Mouse (Mus musculus) adrenal gland, postnatal 10 days (tissue): ENCODE results near the gene Ccdc34. TPM values are rescaled to one million over a fixed set of nuclear protein-coding genes. Genes with fewer than 3 reads are reported as not detected.

Experiments
- DNase-seq: peaks from one replicate; pipeline ENCODE4 v3.0.0; 2021; ENCODE audit warnings: mixed read lengths
- total RNA-seq, 2 experiments: library from RNA; stranded (reverse); gene quantifications; 2 replicates each; pipeline ENCODE4 v1.2.3; 2021

The Ccdc34 gene
- total RNA-seq, 2 experiments from 2014 or later, result 13.8 to 16.7 TPM

DNA sequence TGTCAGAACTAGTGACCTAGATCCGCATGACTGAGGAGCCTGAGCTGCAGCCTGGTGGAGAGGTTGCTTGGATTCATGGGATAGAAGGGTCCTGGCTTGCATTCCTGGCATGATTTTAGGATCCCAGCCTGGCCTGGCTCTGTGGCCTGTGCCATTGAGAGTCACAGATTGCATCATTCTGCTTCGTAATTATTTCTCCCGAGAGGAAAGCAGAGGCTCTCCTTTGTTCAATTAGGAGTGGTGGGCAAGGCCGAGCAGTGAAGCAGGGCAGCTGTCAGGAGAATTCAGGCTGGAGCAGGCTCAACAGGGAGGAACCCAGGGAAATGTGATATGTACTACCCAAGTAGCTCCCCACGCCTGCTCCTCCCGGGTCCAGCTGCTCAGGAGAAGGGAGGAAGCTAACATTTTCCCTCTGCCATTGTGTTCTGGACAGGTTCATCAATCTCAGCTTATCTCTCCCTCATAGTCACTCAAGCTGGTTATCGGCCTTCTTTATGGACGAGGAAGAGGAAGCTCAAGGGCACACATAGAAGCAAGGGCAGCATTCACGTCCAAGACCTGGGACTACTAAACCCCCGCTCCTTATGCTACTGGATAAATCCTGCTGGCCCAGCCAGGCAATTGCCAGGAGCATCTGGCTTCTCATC, 162.2 kb downstream of the Ccdc34 start:
- DNase-seq, result peak; percentile 58

GRCm38 (mm10) chr2:110180316-110180670, 162.7 kb downstream of the Ccdc34 start:
- no peak for DNase-seq

GRCm38 (mm10) chr2:110181666-110182065, 164.0 kb downstream of the Ccdc34 start:
- DNase-seq, result no peak

DNA sequence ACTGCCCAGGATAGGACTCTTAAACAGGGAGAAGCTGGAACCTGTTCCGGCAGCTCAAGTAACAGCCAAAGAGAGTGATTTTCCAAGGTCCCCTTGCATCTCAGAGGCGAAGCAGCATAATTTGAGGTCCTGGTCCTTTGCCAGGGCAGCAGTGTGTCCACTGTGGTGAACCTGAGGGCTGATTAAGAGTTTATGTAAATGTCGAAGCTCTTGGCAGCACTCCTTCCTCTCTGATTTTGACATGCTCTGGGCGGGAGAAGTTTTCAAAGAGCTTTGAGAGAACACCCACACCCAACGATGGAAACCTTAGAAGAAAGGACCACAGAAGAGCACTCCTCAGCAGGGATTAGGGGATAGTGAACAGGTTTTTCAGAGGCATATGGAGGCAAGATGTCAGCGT, 164.6 kb downstream of the Ccdc34 start:
- peak; percentile 28 for DNase-seq

- DNase-seq, result no peak
These were observed 165.3 kb downstream of the Ccdc34 start for GRCm38 (mm10) chr2:110182795-110183486.

- no peak for DNase-seq
These were observed 166.5 kb downstream of the Ccdc34 start for GRCm38 (mm10) chr2:110184071-110184470.

DNA sequence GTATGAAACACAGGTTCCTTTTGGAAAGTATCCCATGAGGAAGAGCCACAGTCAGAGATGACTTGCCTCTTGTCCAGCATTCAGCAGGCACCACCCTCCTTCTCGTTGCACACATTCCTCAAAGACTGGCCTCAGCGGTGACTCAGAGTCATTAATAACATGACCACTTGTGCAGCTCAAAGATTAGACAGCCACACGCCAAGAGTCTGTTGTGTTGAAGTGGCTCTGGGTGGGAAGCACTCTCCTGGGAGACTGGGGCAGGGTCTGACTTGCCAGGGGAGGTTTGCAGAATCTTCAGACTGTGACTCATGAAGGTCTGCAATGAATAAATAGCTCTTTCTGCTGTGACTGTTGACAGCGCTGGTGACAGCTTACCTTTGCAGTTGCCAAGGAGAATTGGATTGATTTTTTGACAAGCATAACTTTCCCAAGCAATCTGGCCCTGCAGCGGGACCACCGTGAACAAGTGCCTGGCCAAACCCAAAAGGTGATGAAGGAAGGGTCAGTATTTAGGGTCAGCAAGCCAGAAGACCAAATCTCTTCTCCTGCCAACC, 168.9 kb downstream of the Ccdc34 start:
- DNase-seq, result peak; percentile 57

DNA sequence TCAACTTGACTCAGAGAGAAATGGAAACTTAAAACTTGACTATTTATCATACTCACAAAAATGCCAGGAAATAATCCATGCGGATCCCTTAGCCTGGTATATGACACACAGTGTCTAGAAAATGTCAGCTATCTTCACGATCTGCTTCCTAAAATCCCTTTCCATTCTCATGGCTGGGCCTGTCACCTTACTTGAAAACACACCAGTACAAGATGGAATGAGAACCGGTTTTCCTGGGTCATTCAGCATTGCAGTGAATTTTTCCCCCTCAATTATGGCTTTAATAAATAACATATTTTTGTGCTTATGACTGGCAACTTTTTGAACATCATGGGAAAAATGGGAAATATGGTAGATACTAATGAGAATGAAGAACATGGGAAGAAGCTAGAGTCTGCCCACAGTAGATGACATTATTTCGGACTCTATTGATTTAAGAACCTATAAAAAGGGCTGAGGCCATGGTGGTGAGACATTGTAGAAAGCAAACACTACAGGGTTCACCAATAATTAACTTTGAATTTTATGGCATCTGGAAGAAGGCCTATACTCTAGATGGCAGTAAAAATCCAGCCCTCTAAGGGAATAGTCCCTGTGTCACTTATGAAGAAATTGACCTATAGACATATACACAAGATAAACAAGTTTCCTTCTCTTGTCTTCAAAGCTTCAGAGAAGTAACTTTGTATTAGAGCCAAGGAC, 171.2 kb downstream of the Ccdc34 start:
- DNase-seq, result no peak

DNA sequence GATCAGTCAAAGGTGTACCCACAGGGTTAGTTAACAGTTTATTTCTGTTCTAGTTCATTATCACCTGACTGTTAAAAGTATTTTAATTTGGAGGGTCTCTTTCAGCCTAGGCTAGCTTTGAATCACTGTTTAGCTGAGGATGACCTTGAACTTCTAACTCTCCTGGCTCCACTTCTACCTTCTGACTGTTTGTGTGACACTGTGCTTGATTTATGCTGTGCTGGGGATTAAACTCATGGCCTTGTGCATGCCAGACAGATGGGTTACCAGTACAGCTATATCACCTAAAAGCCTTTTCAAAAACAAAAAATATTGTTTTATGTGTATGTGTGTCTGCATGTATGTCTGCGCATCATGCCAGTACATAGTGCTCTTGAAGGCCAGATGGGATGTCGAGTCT, 172.8 kb downstream of the Ccdc34 start:
- no peak for DNase-seq

GRCm38 (mm10) chr2:110191186-110191690, 173.6 kb downstream of the Ccdc34 start:
- DNase-seq, result no peak

DNA sequence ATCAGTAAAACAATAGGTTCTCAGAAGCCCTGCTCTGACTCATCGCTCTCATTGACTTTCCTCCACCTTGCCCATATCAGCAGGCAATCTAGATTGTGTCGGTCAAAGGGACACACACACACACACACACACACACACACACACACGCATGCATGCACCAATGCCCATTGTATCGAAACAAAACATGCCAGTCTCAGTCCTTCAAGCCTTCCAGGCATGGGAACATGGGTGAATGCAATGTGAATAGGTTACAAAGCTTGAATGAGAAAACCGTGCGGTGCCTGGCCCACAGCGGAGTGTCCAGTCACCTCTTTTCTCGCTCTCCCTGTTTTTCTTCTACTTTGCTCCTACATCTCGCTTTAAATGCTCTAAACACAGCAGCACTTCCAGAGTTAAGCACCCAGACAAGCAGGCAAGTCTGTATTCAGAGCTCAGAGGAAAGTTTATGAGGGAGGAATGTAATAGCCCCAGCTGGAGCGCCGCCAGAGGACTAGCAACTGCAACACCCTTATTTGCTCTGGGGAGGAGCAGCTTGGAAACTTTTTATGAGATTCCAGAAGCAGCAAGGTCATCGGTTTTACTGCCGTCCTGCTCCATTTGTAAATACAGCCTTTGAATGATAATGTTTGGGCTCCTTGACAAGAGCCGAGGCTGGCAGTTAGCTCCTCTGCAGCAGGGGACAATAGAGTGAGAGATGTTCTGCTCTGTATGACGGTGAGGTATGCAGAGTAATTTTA, 174.5 kb downstream of the Ccdc34 start:
- peak; percentile 87 for DNase-seq

DNA sequence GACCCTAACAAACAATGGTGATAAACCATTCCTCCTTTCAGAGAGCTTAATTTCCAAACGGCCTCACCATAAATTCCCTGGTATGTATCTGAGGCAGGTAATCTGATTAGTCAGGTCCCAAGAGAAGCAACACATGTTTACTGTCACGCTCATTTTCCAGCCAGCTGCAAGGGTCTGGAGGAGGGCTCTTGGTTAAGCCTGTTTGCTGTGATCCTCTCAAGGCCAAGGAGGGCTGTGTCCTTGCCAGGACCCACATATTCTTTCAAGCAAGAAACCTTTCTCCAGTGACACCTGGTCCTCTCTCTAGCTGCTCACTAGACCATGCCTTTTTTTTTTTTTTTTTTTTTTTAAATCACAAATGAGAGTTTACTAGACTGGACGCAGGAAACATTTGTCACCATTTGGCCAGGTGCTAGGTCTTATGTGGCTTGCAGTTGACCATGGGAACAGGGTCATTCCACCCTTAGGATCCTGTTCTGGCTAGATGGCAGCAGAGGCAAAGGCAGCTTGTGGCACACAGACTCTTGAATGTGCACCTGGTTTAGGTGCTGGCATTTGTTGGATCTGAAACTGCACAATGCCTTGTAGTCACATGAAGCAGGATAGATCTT, 175.2 kb downstream of the Ccdc34 start:
- no peak for DNase-seq

- no peak for DNase-seq
These were observed 178.9 kb downstream of the Ccdc34 start for GRCm38 (mm10) chr2:110196551-110196950.

- DNase-seq, result no peak
These were observed 182.0 kb downstream of the Ccdc34 start for GRCm38 (mm10) chr2:110199648-110200047.

DNA sequence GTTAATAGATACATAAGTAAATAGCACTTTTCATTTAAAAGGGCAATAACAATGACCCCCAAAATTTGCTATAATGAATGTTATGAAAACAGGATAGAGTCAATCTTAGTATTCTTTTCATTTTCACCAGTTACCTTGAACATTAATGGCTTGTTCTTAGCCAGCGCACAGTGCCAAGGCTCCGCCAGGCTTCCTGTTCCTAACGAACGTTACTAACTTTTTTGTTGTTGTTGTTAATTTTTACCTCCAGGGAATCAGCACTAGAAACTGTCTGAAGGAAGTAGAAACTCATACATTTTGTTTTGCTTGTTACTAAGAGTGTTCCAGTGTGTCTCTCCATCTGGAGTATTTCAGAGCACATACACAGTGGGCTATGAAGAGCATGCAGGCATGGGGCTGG, 184.2 kb downstream of the Ccdc34 start:
- no peak for DNase-seq

- no peak for DNase-seq
These were observed 185.3 kb downstream of the Ccdc34 start for GRCm38 (mm10) chr2:110202716-110203497.

DNA sequence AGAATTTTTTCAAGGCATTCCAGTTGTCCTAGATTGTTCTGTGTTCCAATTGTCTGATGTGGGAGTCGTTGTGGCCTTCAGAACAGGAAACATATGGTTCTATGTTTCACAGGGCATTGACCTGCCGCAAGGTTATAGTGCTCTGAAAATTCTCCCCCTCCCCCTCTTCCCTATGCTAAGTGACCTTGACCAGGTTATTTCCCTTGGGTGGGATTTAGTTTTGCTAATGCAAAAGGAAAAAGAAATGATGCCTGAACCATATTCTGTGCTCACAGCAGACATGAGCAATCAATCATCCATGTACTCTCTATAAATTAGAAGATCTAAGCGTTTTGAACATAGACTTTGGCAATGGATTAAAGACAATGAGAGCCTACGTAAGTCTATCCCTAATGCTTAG, 186.6 kb downstream of the Ccdc34 start:
- DNase-seq, result no peak

GRCm38 (mm10) chr2:110204705-110205318, 187.2 kb downstream of the Ccdc34 start:
- DNase-seq, result peak; percentile 84

DNA sequence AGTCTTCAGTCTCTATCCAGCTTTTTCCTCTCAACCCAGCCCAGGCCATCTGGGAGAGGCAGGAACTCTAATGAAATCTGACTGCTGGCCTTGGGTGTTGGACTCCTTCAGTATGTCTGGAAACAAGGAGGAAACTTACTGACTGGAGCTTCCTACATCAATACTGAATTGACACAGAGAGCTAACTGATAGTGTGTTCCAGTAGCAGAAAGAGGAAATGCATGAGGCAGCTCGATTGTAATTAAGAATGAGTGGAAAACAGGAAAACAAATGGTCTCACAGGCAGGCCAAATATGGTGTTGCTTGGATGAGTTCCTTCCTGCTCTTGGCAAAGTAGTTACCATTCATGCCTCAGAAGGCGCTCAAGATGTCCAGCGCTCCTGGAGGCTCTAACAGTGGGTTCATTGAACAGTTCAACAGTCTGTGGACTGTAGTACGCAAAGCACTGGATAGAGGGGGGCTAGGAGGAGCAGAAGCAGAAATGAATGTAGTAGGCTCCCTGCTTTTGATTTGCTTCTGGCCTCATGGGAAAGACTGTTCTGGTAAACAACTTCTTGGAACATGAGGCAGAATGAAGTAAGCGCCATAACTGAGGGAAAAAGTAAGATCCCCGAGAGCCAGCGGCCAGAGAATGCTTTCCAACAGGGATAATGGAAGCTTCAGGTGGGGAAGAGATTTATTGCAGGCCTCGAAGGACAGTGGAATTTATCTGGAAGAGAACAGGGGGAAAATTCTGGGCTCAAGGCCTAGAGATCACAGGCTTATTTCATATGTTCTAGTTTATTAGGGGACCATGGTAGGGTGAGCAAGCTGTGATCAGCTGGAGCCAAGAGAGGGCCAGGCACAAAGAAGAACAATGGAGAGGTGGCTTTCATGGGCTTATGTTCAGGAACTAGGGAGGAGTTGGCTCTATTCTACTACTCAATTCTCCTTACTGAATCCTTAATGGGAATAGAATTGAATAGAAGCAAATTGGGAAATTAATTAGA, 193.2 kb downstream of the Ccdc34 start:
- DNase-seq, result no peak
